Mouse (Mus musculus): ENCODE results near the gene Efna2.

DNA sequence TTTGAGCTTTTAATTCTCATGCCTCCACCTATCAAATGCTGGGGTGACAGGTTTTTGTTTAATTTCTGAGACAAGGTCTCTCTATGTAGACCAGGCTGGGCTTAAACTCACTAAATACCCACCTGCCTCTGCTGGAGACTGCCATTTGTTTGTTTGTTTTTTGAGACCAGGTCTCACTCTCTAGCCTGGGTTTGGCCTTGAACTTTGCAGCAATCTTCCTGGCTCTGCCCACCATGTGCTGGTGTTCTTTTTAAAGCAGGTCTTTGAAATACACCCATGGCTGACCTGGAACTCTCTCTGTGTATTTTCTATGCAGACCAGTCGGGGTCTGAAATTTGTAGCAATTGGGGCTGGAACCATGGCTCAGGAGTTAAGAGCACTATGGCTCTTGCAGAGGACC, 43.6 kb upstream of the Efna2 start:
- TF ChIP-seq POLR2A (IDR thresholded peaks at IDR 0.05; ENCODE audit: insufficient read depth, low read length) (no peak), CTCF (IDR thresholded peaks at IDR 0.05; ENCODE audit: low read depth, low read length) (no peak), EP300 (IDR thresholded peaks at IDR 0.05; ENCODE audit: insufficient read depth, low read depth, low read length) (no peak)

All from ES-Bruce4 (cell line).